Mouse (Mus musculus) ES-CJ7 (cell line): ENCODE data around the gene Prkag3.

Experiments used
- DNase-seq: peaks from one replicate; pipeline ENCODE4 v3.0.0; 2011; ENCODE audit warnings: low read depth, low spot score

The Prkag3 gene

GRCm38 (mm10) chr1:74763081-74763480, 14.1 kb upstream of the Prkag3 start:
- peak; percentile 96 for DNase-seq

- peak; percentile 77 for DNase-seq
Measured at GRCm38 (mm10) chr1:74759773-74760172, 10.8 kb upstream of the Prkag3 start.

GRCm38 (mm10) chr1:74754175-74754785, 5.3 kb upstream of the Prkag3 start:
- DNase-seq = no peak

- DNase-seq = no peak
Measured at GRCm38 (mm10) chr1:74753266-74753974, 4.4 kb upstream of the Prkag3 start.

- no peak for DNase-seq
Measured at GRCm38 (mm10) chr1:74752833-74753232, 3.8 kb upstream of the Prkag3 start.

GRCm38 (mm10) chr1:74752150-74752549, 3.1 kb upstream of the Prkag3 start:
- DNase-seq = no peak

GRCm38 (mm10) chr1:74750683-74751082, 1.7 kb upstream of the Prkag3 start:
- DNase-seq = no peak

- DNase-seq = no peak
Measured at GRCm38 (mm10) chr1:74749301-74749700, 280 bp upstream of the Prkag3 start.

GRCm38 (mm10) chr1:74747335-74747734, 1.7 kb downstream of the Prkag3 start:
- no peak for DNase-seq

GRCm38 (mm10) chr1:74740846-74741245, 8.2 kb downstream of the Prkag3 start:
- no peak for DNase-seq

GRCm38 (mm10) chr1:74737500-74737899, 11.5 kb downstream of the Prkag3 start:
- no peak for DNase-seq

- DNase-seq = no peak
Measured at GRCm38 (mm10) chr1:74736977-74737376, 12.0 kb downstream of the Prkag3 start.

- DNase-seq = no peak
Measured at GRCm38 (mm10) chr1:74728446-74728845, 20.6 kb downstream of the Prkag3 start.

- no peak for DNase-seq
Measured at GRCm38 (mm10) chr1:74726674-74727073, 22.3 kb downstream of the Prkag3 start.

- DNase-seq = no peak
Measured at GRCm38 (mm10) chr1:74726114-74726513, 22.9 kb downstream of the Prkag3 start.

- DNase-seq = peak; percentile 70
Measured at GRCm38 (mm10) chr1:74723748-74724147, 25.3 kb downstream of the Prkag3 start.

- DNase-seq = no peak
Measured at GRCm38 (mm10) chr1:74721657-74722056, 27.4 kb downstream of the Prkag3 start.

- DNase-seq = no peak
Measured at GRCm38 (mm10) chr1:74719281-74719680, 29.7 kb downstream of the Prkag3 start.

- no peak for DNase-seq
Measured at GRCm38 (mm10) chr1:74718113-74718512, 30.9 kb downstream of the Prkag3 start.

GRCm38 (mm10) chr1:74715886-74716285, 33.1 kb downstream of the Prkag3 start:
- no peak for DNase-seq

- no peak for DNase-seq
Measured at GRCm38 (mm10) chr1:74715468-74715867, 33.6 kb downstream of the Prkag3 start.

GRCm38 (mm10) chr1:74714967-74715366, 34.1 kb downstream of the Prkag3 start:
- DNase-seq = no peak
